Mouse (Mus musculus) embryonic fibroblast, embryonic 13.5 days (primary cell): ENCODE results near the gene Otx1. TPM values are rescaled to one million over a fixed set of nuclear protein-coding genes. Genes with fewer than 3 reads are reported as not detected.

Experiments used
- H3K27ac ChIP-seq: 2 replicates; pipeline ENCODE4 v1.5.1; 2012; ENCODE audit warnings: low read length, control low read depth, inconsistent platforms; ENCODE audit not compliant: insufficient read depth
- H3K4me1 ChIP-seq: 2 replicates; pipeline ENCODE4 v1.6.1; 2011; ENCODE audit warnings: low read length; ENCODE audit not compliant: control insufficient read depth, insufficient read depth
- H3K4me3 ChIP-seq: 2 replicates; pipeline ENCODE4 v1.5.1; 2011; ENCODE audit warnings: mild to moderate bottlenecking, control low read depth, low read length; ENCODE audit not compliant: insufficient read depth
- CTCF ChIP-seq: IDR thresholded peaks from 2 replicates; pipeline ENCODE4 v1.5.1; 2011; ENCODE audit warnings: mild to moderate bottlenecking, control low read depth, low read length, moderate library complexity, borderline replicate concordance; ENCODE audit not compliant: insufficient read depth
- POLR2A ChIP-seq: IDR thresholded peaks from 2 replicates; pipeline ENCODE4 v1.6.1; 2011; ENCODE audit warnings: low read depth, mild to moderate bottlenecking, control low read depth, low read length, moderate library complexity
- polyA plus RNA-seq: library from polyadenylated mRNA; stranded (reverse); fragments of >200 nt; gene quantifications from 2 replicates; pipeline ENCODE4 v1.2.4, GENCODE M21; 2011; ENCODE audit warnings: low read depth; ENCODE audit not compliant: missing spikeins, insufficient read length

Otx1 gene
- polyA plus RNA-seq, 1 experiment: not detected

DNA sequence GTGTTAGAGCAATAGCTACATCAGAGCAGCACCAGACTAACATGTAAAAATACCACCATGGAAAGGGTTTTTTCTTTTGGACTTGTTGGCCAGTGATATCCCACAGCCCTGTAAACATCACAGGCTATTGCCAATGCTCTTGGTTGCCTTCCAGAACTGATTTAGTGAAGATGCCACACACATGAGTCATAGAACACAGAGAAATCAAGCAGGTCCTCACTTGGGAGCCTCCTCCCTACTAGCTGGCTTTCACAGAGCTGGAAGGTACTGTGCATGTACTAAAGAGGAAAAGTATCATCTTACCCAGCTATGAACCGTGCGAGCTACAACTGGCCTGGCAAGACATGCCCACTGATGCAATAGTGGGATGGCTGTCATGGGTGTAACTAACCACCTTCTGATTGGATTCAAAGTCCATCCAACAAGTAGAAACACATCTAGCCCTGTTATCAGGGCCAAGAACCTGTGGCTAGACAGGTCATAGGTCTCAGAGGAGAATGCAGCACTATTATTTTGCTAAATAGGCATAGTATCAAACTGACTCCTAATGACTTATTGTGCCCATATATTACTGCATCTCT lies 51.0 kb downstream of the Otx1 start:
- no peak for TF ChIP-seq CTCF
- TF ChIP-seq POLR2A: no peak
- H3K4me1 ChIP-seq: no peaks in the 10 kb centered on the region
- no peak overlapping the region for H3K4me3 ChIP-seq
- H3K27ac ChIP-seq: no peak overlapping the region

DNA sequence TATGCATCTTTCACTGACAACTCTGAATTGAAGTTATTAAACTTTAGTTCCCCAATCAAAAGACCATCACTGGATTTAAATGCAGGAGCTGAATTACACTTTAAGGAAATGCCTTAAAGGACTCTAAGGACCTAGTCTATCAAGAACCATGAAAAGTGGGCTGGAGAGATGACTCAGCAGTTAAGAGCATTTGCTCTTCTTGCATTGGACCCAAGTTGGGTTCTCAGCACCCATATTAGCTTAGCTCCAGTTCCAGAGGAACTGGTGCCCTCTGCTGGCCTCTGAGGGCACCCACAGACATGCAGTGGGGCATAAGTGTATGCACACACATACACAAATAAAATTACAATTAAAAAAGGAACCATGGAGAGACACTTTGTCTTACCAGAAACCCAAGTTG lies 52.6 kb downstream of the Otx1 start:
- H3K27ac ChIP-seq: no peak overlapping the region
- H3K4me3 ChIP-seq: no peak overlapping the region
- TF ChIP-seq POLR2A (no peak), CTCF (no peak)
- no peaks in the 10 kb centered on the region for H3K4me1 ChIP-seq
